In the genomic region with DNA sequence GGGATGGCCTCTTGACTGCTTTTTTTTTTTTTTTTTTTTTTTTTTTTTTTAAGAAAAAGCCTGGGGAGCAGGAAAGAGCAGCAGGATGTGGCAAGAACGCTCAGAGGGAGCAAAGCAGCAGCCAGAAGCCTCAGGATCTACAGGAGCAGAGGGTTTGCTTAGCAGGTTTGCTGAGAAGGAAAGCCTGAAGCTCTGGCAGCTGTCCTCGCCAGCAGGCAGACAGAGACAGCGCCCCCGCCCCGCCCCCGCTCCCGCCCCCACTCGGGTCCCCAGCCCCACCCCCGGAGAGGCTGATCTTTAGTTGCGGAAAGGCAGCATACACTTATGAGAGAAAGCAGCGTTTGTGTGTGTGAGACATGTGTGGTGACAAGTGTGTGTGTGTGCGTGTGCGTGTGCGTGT, we compare ENCODE assay signal across 8 mouse cellular contexts. TPM values are rescaled to one million over a fixed set of nuclear protein-coding genes. Genes with fewer than 3 reads are reported as not detected.
DNase-seq lines count a peak whose midpoint lies in the region; ATAC-seq lines count a peak whose summit lies in the region.

No protein-coding gene starts in this region.

- DNase-seq in kidney, postnatal 14 days = no peak
- DNase-seq in embryonic facial prominence, embryonic 10.5 days (ENCODE audit: low spot score) = peak; percentile 55
- no peak for DNase-seq in natural killer cell, adult 2 months (ENCODE audit: low spot score in 2 of 2)
- no peak for DNase-seq in frontal cortex, postnatal 14 days (ENCODE audit: low spot score in 2 of 2)

- H3K36me3 ChIP-seq in kidney, embryonic 15.5 days = no peaks in the 10 kb centered on the region
- no peaks in the 10 kb centered on the region for H3K36me3 ChIP-seq in embryonic facial prominence, embryonic 10.5 days (replicated peaks)
- no peaks in the 10 kb centered on the region for H3K36me3 ChIP-seq in hindbrain, embryonic 13.5 days
- H3K36me3 ChIP-seq in midbrain, embryonic 13.5 days = no peaks in the 10 kb centered on the region

- no peaks in the 10 kb centered on the region for H3K27me3 ChIP-seq in kidney, embryonic 15.5 days
- no peaks in the 10 kb centered on the region for H3K27me3 ChIP-seq in embryonic facial prominence, embryonic 10.5 days (replicated peaks; ENCODE audit: low read depth, poor library complexity, severe bottlenecking)
- H3K27me3 ChIP-seq in hindbrain, embryonic 13.5 days = no peaks in the 10 kb centered on the region
- H3K27me3 ChIP-seq in midbrain, embryonic 13.5 days = no peaks in the 10 kb centered on the region

- no peak overlapping the region for H3K27ac ChIP-seq in kidney, embryonic 15.5 days
- H3K27ac ChIP-seq in embryonic facial prominence, embryonic 10.5 days (replicated peaks) = 0 out of 2 replicates have a peak overlapping the region, but pooled peaks have one; percentile 48
- H3K27ac ChIP-seq in hindbrain, embryonic 13.5 days = no peak overlapping the region
- no peak overlapping the region for H3K27ac ChIP-seq in midbrain, embryonic 13.5 days

- H3K4me2 ChIP-seq in kidney, embryonic 15.5 days = peak overlapping the region; percentile 50
- 0 out of 2 replicates have a peak overlapping the region, but pooled peaks have one; percentile 8 for H3K4me2 ChIP-seq in hindbrain, embryonic 13.5 days
- H3K4me2 ChIP-seq in midbrain, embryonic 13.5 days (replicated peaks) = peak overlapping the region; percentile 39

- H3K9ac ChIP-seq in kidney, embryonic 15.5 days = no peak overlapping the region
- H3K9ac ChIP-seq in hindbrain, embryonic 13.5 days = no peak overlapping the region
- H3K9ac ChIP-seq in midbrain, embryonic 13.5 days (replicated peaks) = no peak overlapping the region; the same call in 1 of the 2 replicates

- no peak for ATAC-seq in kidney, embryonic 15.5 days (replicated peaks; ENCODE audit: low FRiP score)
- ATAC-seq in hindbrain, embryonic 13.5 days (ENCODE audit: low FRiP score) = no peak
- ATAC-seq in midbrain, embryonic 13.5 days = no peak
- no peak for ATAC-seq in megakaryocyte, adult 5-6 weeks (ENCODE audit: poor library complexity, severe bottlenecking)

- H3K9me3 ChIP-seq in kidney, embryonic 15.5 days (replicated peaks) = no peaks in the 10 kb centered on the region
- H3K9me3 ChIP-seq in embryonic facial prominence, embryonic 10.5 days = no peaks in the 10 kb centered on the region
- no peaks in the 10 kb centered on the region for H3K9me3 ChIP-seq in hindbrain, embryonic 13.5 days
- no peaks in the 10 kb centered on the region for H3K9me3 ChIP-seq in midbrain, embryonic 13.5 days

- H3K4me3 ChIP-seq in kidney, embryonic 15.5 days (replicated peaks) = peak overlapping the region; percentile 15; the same call in 1 of the 2 replicates
- H3K4me3 ChIP-seq in embryonic facial prominence, embryonic 10.5 days = peak overlapping the region; percentile 37; the same call in 1 of the 2 replicates
- no peak overlapping the region for H3K4me3 ChIP-seq in hindbrain, embryonic 13.5 days
- no peak overlapping the region for H3K4me3 ChIP-seq in midbrain, embryonic 13.5 days (replicated peaks)

- H3K4me1 ChIP-seq in kidney, embryonic 15.5 days = peaks cover 10% of the 10 kb centered on the region
- H3K4me1 ChIP-seq in embryonic facial prominence, embryonic 10.5 days = peaks cover 17% of the 10 kb centered on the region
- H3K4me1 ChIP-seq in hindbrain, embryonic 13.5 days (replicated peaks) = peaks cover 14% of the 10 kb centered on the region
- H3K4me1 ChIP-seq in midbrain, embryonic 13.5 days (replicated peaks) = peaks cover 6% of the 10 kb centered on the region; the same call in 1 of the 2 replicates

- WGBS in kidney, embryonic 15.5 days = 19% methylated on average over 14 of the region's 14 CpGs
- WGBS in embryonic facial prominence, embryonic 10.5 days = 20% methylated on average over 14 of the region's 14 CpGs
- 23% methylated on average over 14 of the region's 14 CpGs for WGBS in hindbrain, embryonic 13.5 days
- 20% methylated on average over 14 of the region's 14 CpGs for WGBS in midbrain, embryonic 13.5 days

RNA-seq across cellular contexts. Expression of gene 4921524J17Rik, which starts 19.7 kb away (rescaled TPM):
- 42.8 and 46.2 TPM in 2 replicates for polyA plus RNA-seq in kidney, embryonic 15.5 days (2015; fragmentation: Nextera tagmentation; extraction: Ambion mirVana)
- polyA plus RNA-seq in embryonic facial prominence, embryonic 10.5 days (2016; fragmentation: Nextera tagmentation; extraction: Ambion mirVana) = 43.3 and 44.4 TPM in 2 replicates
- polyA plus RNA-seq in hindbrain, embryonic 13.5 days (2015; fragmentation: Nextera tagmentation; extraction: Ambion mirVana) = 42.5 and 46.7 TPM in 2 replicates
- polyA plus RNA-seq in midbrain, embryonic 13.5 days (2015; fragmentation: Nextera tagmentation; extraction: Ambion mirVana) = 39.4 and 46.3 TPM in 2 replicates
- 21.1 and 21.2 TPM in 2 replicates for total RNA-seq in megakaryocyte, adult 5-6 weeks (2015)
- total RNA-seq in megakaryocyte, adult 5-6 weeks (2017) = 28.9 and 54.2 TPM in 2 replicates

RNA-seq across cellular contexts. Expression of gene Gpt2, which starts 40.0 kb away (rescaled TPM):
- polyA plus RNA-seq in kidney, embryonic 15.5 days (2015; fragmentation: Nextera tagmentation; extraction: Ambion mirVana) = 21.4 and 21.5 TPM in 2 replicates
- 47.8 and 48.7 TPM in 2 replicates for polyA plus RNA-seq in embryonic facial prominence, embryonic 10.5 days (2016; fragmentation: Nextera tagmentation; extraction: Ambion mirVana)
- 39.9 and 47.7 TPM in 2 replicates for polyA plus RNA-seq in hindbrain, embryonic 13.5 days (2015; fragmentation: Nextera tagmentation; extraction: Ambion mirVana)
- polyA plus RNA-seq in midbrain, embryonic 13.5 days (2015; fragmentation: Nextera tagmentation; extraction: Ambion mirVana) = 26.3 and 27.9 TPM in 2 replicates
- 0.59 and 1.7 TPM in 2 replicates for total RNA-seq in megakaryocyte, adult 5-6 weeks (2015)
- 1.7 and 1.8 TPM in 2 replicates for total RNA-seq in megakaryocyte, adult 5-6 weeks (2017)

Comparison
In these comparisons a context has a peak if more than half of its experiments do, and no peak if none do; other contexts are left out.
1. H3K4me3 ChIP-seq: peak in kidney, embryonic 15.5 days (single experiment) and embryonic facial prominence, embryonic 10.5 days (single experiment); none in hindbrain, embryonic 13.5 days (single experiment) and midbrain, embryonic 13.5 days (single experiment).
2. Peak in every context shown above with its lines, with median percentiles within 50 percentile points of each other: H3K4me2 ChIP-seq.